Mouse (Mus musculus) cerebellum, adult 9-10 months (tissue): ENCODE measurements at regions not wholly inside any gene's neighbourhood (a gene's known extent, or its start where the extent isn't known, plus 50 kb on each side); places are given as distances from the start of the nearest gene placed in this dataset.
A peak's percentile ranks its signal among the peaks of the same experiment; 100 is the strongest.

ENCODE experiments used
- DNase-seq: peaks from one replicate; pipeline ENCODE4 v3.0.0; 2022

- no peak for DNase-seq
Observed at GRCm38 (mm10) chr17:72782775-72783174, 53.5 kb upstream of the Ypel5 start.

GRCm38 (mm10) chr17:72781786-72782185 is 54.5 kb upstream of the Ypel5 start:
- DNase-seq = peak; percentile 70

- DNase-seq = no peak
Observed at GRCm38 (mm10) chr17:72768266-72768665, 68.0 kb upstream of the Ypel5 start.

- no peak for DNase-seq
Observed at GRCm38 (mm10) chr17:72760937-72761336, 75.3 kb upstream of the Ypel5 start.

GRCm38 (mm10) chr17:72746411-72746810 is 89.8 kb upstream of the Ypel5 start:
- peak; percentile 1 for DNase-seq

GRCm38 (mm10) chr17:72733006-72733405 is 103.2 kb upstream of the Ypel5 start:
- DNase-seq = no peak

- no peak for DNase-seq
Observed at GRCm38 (mm10) chr17:72731691-72732090, 104.6 kb upstream of the Ypel5 start.

- no peak for DNase-seq
Observed at GRCm38 (mm10) chr17:72731175-72731574, 105.1 kb upstream of the Ypel5 start.

GRCm38 (mm10) chr17:72720753-72721152 is 115.5 kb upstream of the Ypel5 start:
- DNase-seq = no peak

- no peak for DNase-seq
Observed at GRCm38 (mm10) chr17:72719618-72720017, 115.2 kb upstream of the Alk start.

- DNase-seq = no peak
Observed at GRCm38 (mm10) chr17:72691630-72692029, 87.2 kb upstream of the Alk start.

- no peak for DNase-seq
Observed at GRCm38 (mm10) chr17:72689606-72690005, 85.2 kb upstream of the Alk start.

- no peak for DNase-seq
Observed at GRCm38 (mm10) chr17:72688800-72689199, 84.4 kb upstream of the Alk start.

GRCm38 (mm10) chr17:72674658-72675057 is 70.2 kb upstream of the Alk start:
- DNase-seq = no peak

- no peak for DNase-seq
Observed at GRCm38 (mm10) chr17:72672010-72672409, 67.6 kb upstream of the Alk start.

GRCm38 (mm10) chr17:72666961-72667360 is 62.5 kb upstream of the Alk start:
- no peak for DNase-seq

GRCm38 (mm10) chr17:72661678-72662077 is 57.3 kb upstream of the Alk start:
- DNase-seq = no peak

- no peak for DNase-seq
Observed at GRCm38 (mm10) chr17:72658744-72659143, 54.3 kb upstream of the Alk start.

- DNase-seq = no peak
Observed at GRCm38 (mm10) chr17:72657826-72658225, 53.4 kb upstream of the Alk start.
